Mouse (Mus musculus): ENCODE measurements around the gene Zhx3. TPM values are rescaled to one million over a fixed set of nuclear protein-coding genes. Genes with fewer than 3 reads are reported as not detected.

Zhx3 gene
- polyA plus RNA-seq, 1 experiment from 2014 or later = 14.5 TPM

DNA sequence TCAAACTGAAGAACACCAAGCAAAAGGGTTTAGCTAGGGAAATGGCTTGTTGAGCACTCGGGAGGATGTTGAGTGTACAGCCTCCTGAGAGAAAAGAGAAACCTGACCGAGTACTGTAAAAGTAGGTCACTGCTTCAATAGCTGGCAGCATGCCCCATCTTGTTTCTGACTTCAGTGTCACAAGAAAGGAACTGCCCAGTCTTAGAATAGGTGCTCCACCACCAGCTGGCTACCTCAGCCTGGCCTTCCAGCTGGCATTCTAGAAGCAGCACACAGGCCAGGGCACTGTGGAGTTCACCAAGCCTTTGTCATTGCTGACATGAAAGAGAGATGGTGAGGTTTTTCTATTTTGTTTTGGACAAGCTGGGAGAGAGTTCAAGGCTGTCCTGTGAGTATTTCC is 75.8 kb downstream of the Zhx3 start:
- Histone ChIP-seq H3K4me1 (no peaks in the 10 kb centered on the region), H3K4me2 (no peak overlapping the region), H3K36me3 (no peaks in the 10 kb centered on the region), H3K4me3 (replicated peaks) (no peak overlapping the region), H3K9ac (no peak overlapping the region), H3K27me3 (no peaks in the 10 kb centered on the region), H3K27ac (no peak overlapping the region), H3K9me3 (replicated peaks) (no peaks in the 10 kb centered on the region)
- ATAC-seq (replicated peaks; ENCODE audit: low FRiP score) = no peak
- 62% methylated on average over 2 of the region's 2 CpGs for WGBS

DNA sequence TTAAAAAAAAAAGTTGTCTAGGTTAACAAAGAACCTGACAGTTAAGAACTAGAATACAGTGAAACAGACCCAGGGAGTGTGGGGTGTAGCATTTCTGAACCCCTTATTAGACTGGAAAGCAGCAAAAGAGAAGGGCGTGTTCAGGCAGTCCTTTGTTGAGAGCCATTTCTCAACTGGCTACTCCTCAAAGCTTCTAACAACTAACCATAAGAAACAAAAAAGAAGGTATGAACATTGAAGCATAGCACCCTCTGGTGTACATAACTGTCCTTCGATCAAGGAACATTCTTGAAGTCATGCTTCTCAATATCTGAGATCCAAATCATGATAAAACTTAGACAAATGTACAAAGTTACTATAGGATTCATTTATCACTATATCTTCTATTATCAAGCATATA is 79.7 kb downstream of the Zhx3 start:
- no peaks in the 10 kb centered on the region for H3K27me3 ChIP-seq
- H3K27ac ChIP-seq = no peak overlapping the region
- ATAC-seq (replicated peaks; ENCODE audit: low FRiP score) = no peak
- 62% methylated on average over 2 of the region's 2 CpGs for WGBS
- no peaks in the 10 kb centered on the region for H3K9me3 ChIP-seq (replicated peaks)
- no peak overlapping the region for H3K9ac ChIP-seq
- no peaks in the 10 kb centered on the region for H3K36me3 ChIP-seq
- H3K4me1 ChIP-seq = no peaks in the 10 kb centered on the region
- no peak overlapping the region for H3K4me3 ChIP-seq (replicated peaks)
- H3K4me2 ChIP-seq = no peak overlapping the region

DNA sequence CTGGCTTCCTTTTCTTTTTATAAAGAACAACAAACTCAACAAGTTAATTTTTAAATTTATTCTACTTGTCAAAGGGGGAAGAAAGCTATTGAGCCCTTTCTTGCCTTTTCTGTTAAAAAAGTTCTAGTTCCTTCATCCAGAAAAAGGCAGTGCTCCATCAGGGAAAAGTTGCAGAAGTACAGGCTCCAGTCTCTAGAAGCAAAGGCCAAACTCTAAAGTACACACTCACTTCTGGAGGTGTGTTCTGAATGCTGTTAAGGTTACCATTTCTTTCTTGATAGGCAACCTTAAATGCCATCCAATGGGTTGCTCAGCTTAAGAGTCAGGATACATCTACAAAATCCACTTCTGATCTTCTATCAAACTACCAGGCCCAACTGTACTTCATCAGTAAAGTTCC is 83.1 kb downstream of the Zhx3 start:
- Histone ChIP-seq H3K36me3 (no peaks in the 10 kb centered on the region), H3K4me3 (replicated peaks) (no peak overlapping the region), H3K4me1 (no peaks in the 10 kb centered on the region), H3K4me2 (no peak overlapping the region), H3K27me3 (no peaks in the 10 kb centered on the region), H3K9me3 (replicated peaks) (no peaks in the 10 kb centered on the region), H3K9ac (no peak overlapping the region), H3K27ac (no peak overlapping the region)
- ATAC-seq (replicated peaks; ENCODE audit: low FRiP score) = no peak

- WGBS = 91% methylated on average over 1 of the region's 1 CpGs
- Histone ChIP-seq H3K36me3 (no peaks in the 10 kb centered on the region), H3K4me2 (no peak overlapping the region), H3K9ac (no peak overlapping the region), H3K4me3 (replicated peaks) (no peak overlapping the region), H3K27ac (no peak overlapping the region), H3K4me1 (no peaks in the 10 kb centered on the region), H3K9me3 (replicated peaks) (no peaks in the 10 kb centered on the region), H3K27me3 (no peaks in the 10 kb centered on the region)
- no peak for ATAC-seq (replicated peaks; ENCODE audit: low FRiP score)
Measured at GRCm38 (mm10) chr2:160789046-160789445, 83.8 kb downstream of the Zhx3 start.

DNA sequence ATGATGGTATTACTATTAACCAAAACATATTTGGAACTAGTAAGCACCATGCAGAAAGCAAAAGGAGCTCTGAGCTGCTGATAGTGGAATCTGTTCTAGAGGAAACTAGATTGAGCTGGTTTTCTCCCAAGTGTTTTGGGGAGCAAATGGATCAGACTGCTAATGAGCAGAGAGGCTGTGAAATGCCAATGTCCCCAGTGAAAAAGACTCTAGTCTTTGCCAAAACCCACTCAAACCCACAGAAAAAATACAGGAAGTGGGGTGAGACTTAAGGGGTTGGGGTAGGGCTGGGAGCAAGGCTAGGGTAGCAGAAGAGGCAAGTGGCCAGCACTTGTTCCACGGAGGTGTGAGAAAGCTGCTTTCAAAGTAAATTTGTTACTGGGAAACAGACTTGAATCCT is 86.5 kb downstream of the Zhx3 start:
- WGBS = 54% methylated on average over 1 of the region's 1 CpGs

GRCm38 (mm10) chr2:160780834-160781219 is 92.0 kb downstream of the Zhx3 start:
- H3K4me1 ChIP-seq = no peaks in the 10 kb centered on the region
- H3K27me3 ChIP-seq = no peaks in the 10 kb centered on the region
- H3K9me3 ChIP-seq (replicated peaks) = no peaks in the 10 kb centered on the region
- peaks cover 31% of the 10 kb centered on the region for H3K36me3 ChIP-seq
- 94% methylated on average over 2 of the region's 2 CpGs for WGBS
- no peak overlapping the region for H3K4me3 ChIP-seq (replicated peaks)
- no peak overlapping the region for H3K9ac ChIP-seq
- no peak overlapping the region for H3K27ac ChIP-seq
- H3K4me2 ChIP-seq = no peak overlapping the region
- no peak for ATAC-seq (replicated peaks; ENCODE audit: low FRiP score)

More for the DNA sequence above, 86.5 kb downstream of the Zhx3 start:
- Histone ChIP-seq H3K9ac (no peak overlapping the region), H3K4me3 (replicated peaks) (no peak overlapping the region), H3K4me2 (no peak overlapping the region), H3K27ac (no peak overlapping the region), H3K9me3 (replicated peaks) (no peaks in the 10 kb centered on the region), H3K4me1 (no peaks in the 10 kb centered on the region), H3K27me3 (no peaks in the 10 kb centered on the region), H3K36me3 (peaks cover 8% of the 10 kb centered on the region)
- ATAC-seq (replicated peaks; ENCODE audit: low FRiP score) = no peak

DNA sequence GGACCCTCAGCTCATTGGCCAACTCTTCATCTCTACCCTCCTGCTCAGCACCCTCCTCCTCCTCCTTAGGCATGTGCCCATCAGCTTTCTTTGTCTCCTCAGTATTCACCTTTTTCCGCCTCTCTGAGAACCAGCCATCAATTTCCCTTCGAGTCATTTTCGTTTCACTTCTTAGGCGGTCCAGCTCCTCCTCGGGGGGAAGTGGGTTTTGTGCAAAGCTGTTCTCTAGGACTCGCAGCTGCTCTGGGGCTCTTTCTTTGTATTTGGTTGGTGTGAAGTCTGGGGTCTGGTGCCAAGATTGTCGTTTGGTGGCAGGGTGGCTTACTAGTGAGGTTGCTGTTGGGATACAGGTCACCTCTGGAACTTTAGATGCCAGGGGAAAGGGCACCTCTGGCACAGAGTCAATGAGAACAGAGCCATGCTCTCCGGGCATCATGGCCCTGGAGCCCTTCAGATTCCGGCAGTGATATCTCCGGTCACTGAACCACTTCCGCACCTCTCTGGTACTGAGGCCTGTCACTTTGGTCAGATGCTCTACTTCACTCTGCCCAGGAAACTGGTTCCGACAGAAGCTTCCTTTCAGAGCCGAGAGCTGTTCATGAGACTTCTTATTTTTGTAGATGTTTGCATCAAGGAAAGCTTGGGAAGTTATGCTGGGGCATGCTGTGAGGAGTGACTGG is 92.5 kb downstream of the Zhx3 start:
- H3K36me3 ChIP-seq = peaks cover 31% of the 10 kb centered on the region
- no peak overlapping the region for H3K9ac ChIP-seq
- no peaks in the 10 kb centered on the region for H3K9me3 ChIP-seq (replicated peaks)
- no peak overlapping the region for H3K4me3 ChIP-seq (replicated peaks)
- ATAC-seq (replicated peaks; ENCODE audit: low FRiP score) = no peak
- H3K4me2 ChIP-seq = no peak overlapping the region
- H3K4me1 ChIP-seq = no peaks in the 10 kb centered on the region
- no peak overlapping the region for H3K27ac ChIP-seq
- 88% methylated on average over 13 of the region's 13 CpGs for WGBS
- H3K27me3 ChIP-seq = no peaks in the 10 kb centered on the region

- H3K9me3 ChIP-seq (replicated peaks) = no peaks in the 10 kb centered on the region
- H3K27me3 ChIP-seq = no peaks in the 10 kb centered on the region
- H3K4me2 ChIP-seq = no peak overlapping the region
- H3K9ac ChIP-seq = no peak overlapping the region
- no peak overlapping the region for H3K4me3 ChIP-seq (replicated peaks)
- H3K36me3 ChIP-seq = peaks cover 31% of the 10 kb centered on the region
- ATAC-seq (replicated peaks; ENCODE audit: low FRiP score) = no peak
- WGBS = 89% methylated on average over 2 of the region's 2 CpGs
- H3K27ac ChIP-seq = no peak overlapping the region
- H3K4me1 ChIP-seq = no peaks in the 10 kb centered on the region
Measured at GRCm38 (mm10) chr2:160778034-160778433, 94.8 kb downstream of the Zhx3 start.

DNA sequence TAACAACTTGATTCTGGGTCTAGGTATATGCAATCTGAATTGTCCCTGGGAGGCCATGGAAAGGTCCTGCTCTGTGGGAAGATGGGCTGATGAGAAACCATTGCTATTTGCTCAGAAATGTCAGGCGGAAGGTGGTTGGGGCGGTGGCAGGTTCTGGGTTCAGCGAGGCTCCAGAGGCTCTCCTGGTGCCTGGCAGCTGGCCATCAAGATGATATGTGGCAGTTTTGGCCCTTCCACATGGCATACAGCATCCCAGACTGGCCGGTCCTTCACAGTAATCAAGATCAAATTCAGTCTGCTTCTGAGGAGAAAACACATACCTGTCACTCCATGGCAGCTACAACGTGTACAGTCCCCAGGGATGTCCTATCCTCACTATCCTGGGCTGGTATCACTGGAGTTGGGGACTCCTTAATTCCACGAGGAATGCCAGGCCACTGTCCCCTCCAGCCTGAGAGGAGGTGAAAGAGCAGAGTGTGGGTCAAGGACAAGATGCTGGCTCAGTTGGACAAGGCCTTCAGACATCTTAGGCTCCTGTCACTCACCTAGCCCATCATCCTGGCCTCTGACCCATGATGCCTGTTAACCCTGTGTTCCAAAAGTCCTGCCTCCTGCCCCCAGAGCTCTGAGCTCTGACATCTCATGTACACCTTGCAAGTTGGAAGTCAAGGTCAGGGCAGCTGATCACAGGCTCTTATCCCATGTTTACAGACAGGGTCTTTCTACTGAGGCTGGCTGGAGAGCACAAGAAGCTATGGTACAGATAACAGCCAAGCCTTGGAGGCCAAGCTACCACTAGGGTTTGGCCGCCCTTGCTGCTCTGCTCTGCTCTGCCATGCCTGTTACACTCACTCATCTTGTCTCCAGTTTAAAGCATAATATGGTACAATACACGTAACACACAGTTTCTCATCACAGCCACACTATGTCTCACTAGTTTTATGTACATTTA is 101.2 kb downstream of the Zhx3 start:
- Histone ChIP-seq H3K4me3 (replicated peaks) (no peak overlapping the region), H3K27ac (no peak overlapping the region), H3K27me3 (no peaks in the 10 kb centered on the region), H3K36me3 (peaks cover 32% of the 10 kb centered on the region), H3K9ac (no peak overlapping the region), H3K4me2 (no peak overlapping the region), H3K9me3 (replicated peaks) (no peaks in the 10 kb centered on the region), H3K4me1 (no peaks in the 10 kb centered on the region)
- no peak for ATAC-seq (replicated peaks; ENCODE audit: low FRiP score)
- 85% methylated on average over 8 of the region's 8 CpGs for WGBS

GRCm38 (mm10) chr2:160770871-160771270 is 101.9 kb downstream of the Zhx3 start:
- H3K27me3 ChIP-seq = no peaks in the 10 kb centered on the region
- H3K4me2 ChIP-seq = no peak overlapping the region
- no peak overlapping the region for H3K9ac ChIP-seq
- H3K4me1 ChIP-seq = no peaks in the 10 kb centered on the region
- no peak for ATAC-seq (replicated peaks; ENCODE audit: low FRiP score)
- H3K9me3 ChIP-seq (replicated peaks) = no peaks in the 10 kb centered on the region
- peaks cover 38% of the 10 kb centered on the region for H3K36me3 ChIP-seq
- H3K27ac ChIP-seq = no peak overlapping the region
- 79% methylated on average over 1 of the region's 1 CpGs for WGBS
- H3K4me3 ChIP-seq (replicated peaks) = no peak overlapping the region

GRCm38 (mm10) chr2:160770409-160770808 is 102.4 kb downstream of the Zhx3 start:
- no peak overlapping the region for H3K4me2 ChIP-seq
- no peak for ATAC-seq (replicated peaks; ENCODE audit: low FRiP score)
- H3K27ac ChIP-seq = no peak overlapping the region
- no peaks in the 10 kb centered on the region for H3K27me3 ChIP-seq
- peaks cover 42% of the 10 kb centered on the region for H3K36me3 ChIP-seq
- H3K9me3 ChIP-seq (replicated peaks) = no peaks in the 10 kb centered on the region
- no peaks in the 10 kb centered on the region for H3K4me1 ChIP-seq
- no peak overlapping the region for H3K9ac ChIP-seq
- no peak overlapping the region for H3K4me3 ChIP-seq (replicated peaks)

DNA sequence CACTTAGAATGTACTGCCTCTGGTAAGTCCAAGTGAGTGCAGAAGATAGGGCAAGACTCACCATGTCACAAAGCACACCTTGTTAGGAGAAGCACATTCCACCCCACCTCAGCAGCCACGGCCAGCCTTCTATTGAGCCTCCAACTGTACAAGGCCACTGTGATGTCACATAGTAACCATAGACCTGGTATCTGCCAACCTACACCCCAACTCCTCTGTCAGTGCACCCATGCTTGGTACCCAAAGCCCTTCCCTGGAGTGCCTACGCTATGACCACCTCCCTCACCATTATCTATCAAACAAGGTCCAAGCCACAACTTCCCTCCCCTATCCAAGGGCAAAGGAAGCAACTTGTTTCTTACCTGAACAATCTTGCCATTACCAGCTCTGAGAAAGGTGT is 103.8 kb downstream of the Zhx3 start:
- 94% methylated on average over 2 of the region's 2 CpGs for WGBS
- Histone ChIP-seq H3K4me1 (no peaks in the 10 kb centered on the region), H3K4me2 (no peak overlapping the region), H3K36me3 (peaks cover 54% of the 10 kb centered on the region), H3K27me3 (no peaks in the 10 kb centered on the region), H3K9me3 (replicated peaks) (no peaks in the 10 kb centered on the region), H3K27ac (no peak overlapping the region), H3K9ac (no peak overlapping the region), H3K4me3 (replicated peaks) (no peak overlapping the region)
- ATAC-seq (replicated peaks; ENCODE audit: low FRiP score) = no peak

Data from kidney, embryonic 15.5 days (tissue).